Mouse (Mus musculus): ENCODE measurements around the gene Agfg2. TPM values are rescaled to one million over a fixed set of nuclear protein-coding genes. Genes with fewer than 3 reads are reported as not detected.
A peak's percentile ranks its signal among the peaks of the same experiment; 100 is the strongest.

Gene Agfg2
- polyA plus RNA-seq, 1 experiment from 2014 or later = 16.4 TPM

DNA sequence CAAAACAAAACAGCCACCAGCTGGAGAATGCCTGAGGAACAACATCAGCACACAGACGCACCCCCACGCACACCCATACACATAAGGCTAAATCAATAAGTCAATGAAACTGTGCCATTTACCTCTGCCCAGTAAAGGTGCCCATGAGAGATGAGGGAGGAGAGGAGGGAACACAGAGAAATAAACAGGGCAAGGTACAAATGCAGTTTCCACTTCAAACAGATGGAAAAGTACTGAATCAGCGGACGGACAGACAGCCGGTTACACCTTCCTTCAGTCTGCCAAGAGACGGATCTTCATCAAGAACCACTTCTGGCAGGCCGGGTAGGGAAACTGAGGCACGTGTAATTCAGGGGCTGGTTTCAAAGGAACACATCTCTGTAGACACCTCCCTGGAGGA is 9.7 kb downstream of the Agfg2 start:
- H3K27ac ChIP-seq (ENCODE audit: low read depth) = no peak overlapping the region

DNA sequence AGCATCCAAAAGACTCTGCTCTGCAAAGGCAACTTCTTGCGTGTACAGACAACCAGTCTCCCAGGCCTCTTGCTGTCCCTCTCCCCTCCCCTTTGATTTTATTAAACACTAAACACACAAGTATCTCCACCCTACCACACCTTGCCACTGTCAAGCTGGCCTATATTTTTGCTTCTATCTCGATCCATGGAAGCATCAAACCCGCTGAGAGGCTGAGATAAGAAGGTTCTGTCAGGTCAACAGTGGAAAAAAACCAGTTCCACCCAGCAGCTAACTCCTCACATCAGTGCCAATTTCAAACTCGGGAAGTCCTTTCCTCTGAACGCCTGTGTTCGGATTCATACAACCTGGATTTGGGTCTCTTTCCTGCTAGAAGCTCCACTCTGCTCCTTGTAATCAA is 11.5 kb downstream of the Agfg2 start:
- Histone ChIP-seq H3K9me3 (ENCODE audit: control insufficient read depth, low read length) (no peaks in the 10 kb centered on the region), H3K4me1 (replicated peaks; ENCODE audit: control insufficient read depth, insufficient read depth, low read length) (peaks cover 38% of the 10 kb centered on the region), H3K9ac (ENCODE audit: low read length) (no peak overlapping the region), H3K27ac (ENCODE audit: low read depth) (no peak overlapping the region), H3K36me3 (ENCODE audit: control insufficient read depth, insufficient read depth, low read length) (no peaks in the 10 kb centered on the region), H3K4me3 (ENCODE audit: low read depth, low read length) (no peak overlapping the region), H3K27me3 (replicated peaks; ENCODE audit: control insufficient read depth, insufficient read depth, low read length) (no peaks in the 10 kb centered on the region), H3K4me2 (ENCODE audit: low read length) (no peak overlapping the region)
- 72% methylated on average over 6 of the region's 6 CpGs for WGBS
- DNase-seq (ENCODE audit: low spot score) (no peak), ATAC-seq (replicated peaks; ENCODE audit: low FRiP score, low TSS enrichment, low read depth) (no peak)

More for the DNA sequence above, 9.7 kb downstream of the Agfg2 start:
- DNase-seq (ENCODE audit: low spot score) = no peak
- 95% methylated on average over 8 of the region's 8 CpGs for WGBS
- ATAC-seq (replicated peaks; ENCODE audit: low FRiP score, low TSS enrichment, low read depth) = no peak
- Histone ChIP-seq H3K4me2 (ENCODE audit: low read length) (no peak overlapping the region), H3K9ac (ENCODE audit: low read length) (no peak overlapping the region), H3K4me3 (ENCODE audit: low read depth, low read length) (no peak overlapping the region), H3K27me3 (replicated peaks; ENCODE audit: control insufficient read depth, insufficient read depth, low read length) (no peaks in the 10 kb centered on the region), H3K9me3 (ENCODE audit: control insufficient read depth, low read length) (no peaks in the 10 kb centered on the region), H3K36me3 (ENCODE audit: control insufficient read depth, insufficient read depth, low read length) (no peaks in the 10 kb centered on the region), H3K4me1 (replicated peaks; ENCODE audit: control insufficient read depth, insufficient read depth, low read length) (peaks cover 31% of the 10 kb centered on the region)

DNA sequence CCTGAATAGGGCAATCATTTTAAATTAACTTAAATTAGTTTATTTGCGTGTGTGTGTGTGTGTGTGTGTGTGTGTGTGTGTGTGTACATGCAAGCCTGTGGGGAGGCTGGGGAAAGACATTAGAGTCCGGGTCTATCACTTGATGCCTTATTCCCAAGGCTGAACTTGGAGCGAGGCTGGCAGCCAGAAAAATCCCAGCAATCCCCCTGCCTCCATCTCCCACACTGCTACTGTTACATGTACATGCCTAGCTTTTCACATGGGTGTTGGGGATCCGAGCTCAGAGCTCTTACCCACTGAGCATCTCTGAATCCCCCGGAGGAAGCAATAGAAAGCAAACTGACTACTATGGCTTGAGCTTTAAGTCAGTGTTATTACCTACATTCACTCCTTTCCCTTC is 12.2 kb downstream of the Agfg2 start:
- no peak overlapping the region for H3K9ac ChIP-seq (ENCODE audit: low read length)

GRCm38 (mm10) chr5:137671443-137672240 is 12.9 kb downstream of the Agfg2 start:
- DNase-seq (ENCODE audit: low spot score) = peak; percentile 79

More for the DNA sequence above, 12.2 kb downstream of the Agfg2 start:
- Histone ChIP-seq H3K4me3 (ENCODE audit: low read depth, low read length) (no peak overlapping the region), H3K36me3 (ENCODE audit: control insufficient read depth, insufficient read depth, low read length) (no peaks in the 10 kb centered on the region; the same call in 1 of the 2 replicates), H3K27me3 (replicated peaks; ENCODE audit: control insufficient read depth, insufficient read depth, low read length) (no peaks in the 10 kb centered on the region), H3K27ac (ENCODE audit: low read depth) (peak overlapping the region; percentile 79), H3K4me1 (replicated peaks; ENCODE audit: control insufficient read depth, insufficient read depth, low read length) (peaks cover 38% of the 10 kb centered on the region), H3K4me2 (ENCODE audit: low read length) (peak overlapping the region; percentile 29; the same call in 1 of the 2 replicates), H3K9me3 (ENCODE audit: control insufficient read depth, low read length) (no peaks in the 10 kb centered on the region)
- 66% methylated on average over 5 of the region's 5 CpGs for WGBS
- ATAC-seq (replicated peaks; ENCODE audit: low FRiP score, low TSS enrichment, low read depth) = no peak
- DNase-seq (ENCODE audit: low spot score) = no peak

DNA sequence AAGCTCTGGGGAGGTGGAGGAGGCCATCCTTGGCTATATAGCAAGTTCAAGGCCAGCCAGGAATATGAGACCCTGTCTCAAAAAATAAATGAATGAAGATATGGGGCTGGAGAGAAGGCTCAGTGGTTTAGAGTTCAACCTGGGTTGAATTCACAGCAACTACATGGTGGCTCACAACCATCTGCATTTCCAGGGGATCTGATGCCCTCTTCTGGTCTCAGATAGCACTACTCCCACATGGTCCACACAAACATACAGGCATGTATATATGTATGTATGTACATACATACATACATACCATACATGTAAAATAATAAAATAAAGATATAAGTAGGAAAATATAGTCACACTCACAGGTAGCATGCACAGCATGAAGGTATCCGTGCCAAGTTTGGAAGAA is 14.3 kb downstream of the Agfg2 start:
- H3K4me1 ChIP-seq (replicated peaks; ENCODE audit: control insufficient read depth, insufficient read depth, low read length) = peaks cover 38% of the 10 kb centered on the region
- H3K9me3 ChIP-seq (ENCODE audit: control insufficient read depth, low read length) = no peaks in the 10 kb centered on the region
- DNase-seq (ENCODE audit: low spot score) (no peak), ATAC-seq (replicated peaks; ENCODE audit: low FRiP score, low TSS enrichment, low read depth) (no peak)
- H3K36me3 ChIP-seq (ENCODE audit: control insufficient read depth, insufficient read depth, low read length) = peaks cover 20% of the 10 kb centered on the region
- no peak overlapping the region for H3K4me3 ChIP-seq (ENCODE audit: low read depth, low read length)
- no peak overlapping the region for H3K9ac ChIP-seq (ENCODE audit: low read length)
- 89% methylated on average over 1 of the region's 1 CpGs for WGBS
- H3K27ac ChIP-seq (ENCODE audit: low read depth) = peak overlapping the region; percentile 79; the same call in 1 of the 2 replicates
- no peaks in the 10 kb centered on the region for H3K27me3 ChIP-seq (replicated peaks; ENCODE audit: control insufficient read depth, insufficient read depth, low read length)
- no peak overlapping the region for H3K4me2 ChIP-seq (ENCODE audit: low read length)

More at GRCm38 (mm10) chr5:137671443-137672240, 12.9 kb downstream of the Agfg2 start:
- 4% methylated on average over 9 of the region's 9 CpGs for whole genome bisulfite sequencing
- Histone ChIP-seq H3K4me1 (replicated peaks; ENCODE audit: control insufficient read depth, insufficient read depth, low read length) (peaks cover 38% of the 10 kb centered on the region), H3K9me3 (ENCODE audit: control insufficient read depth, low read length) (no peaks in the 10 kb centered on the region), H3K27me3 (replicated peaks; ENCODE audit: control insufficient read depth, insufficient read depth, low read length) (no peaks in the 10 kb centered on the region), H3K27ac (ENCODE audit: low read depth) (peak overlapping the region; percentile 79), H3K9ac (ENCODE audit: low read length) (no peak overlapping the region), H3K4me2 (ENCODE audit: low read length) (peak overlapping the region; percentile 29), H3K4me3 (ENCODE audit: low read depth, low read length) (no peak overlapping the region), H3K36me3 (ENCODE audit: control insufficient read depth, insufficient read depth, low read length) (peaks cover 7% of the 10 kb centered on the region)
- peak; percentile 84 for ATAC-seq (replicated peaks; ENCODE audit: low FRiP score, low TSS enrichment, low read depth)

- Histone ChIP-seq H3K27ac (ENCODE audit: low read depth) (peak overlapping the region; percentile 64), H3K36me3 (ENCODE audit: control insufficient read depth, insufficient read depth, low read length) (peaks cover 30% of the 10 kb centered on the region), H3K4me3 (ENCODE audit: low read depth, low read length) (no peak overlapping the region), H3K9ac (ENCODE audit: low read length) (no peak overlapping the region), H3K4me2 (ENCODE audit: low read length) (peak overlapping the region; percentile 6; the same call in 1 of the 2 replicates), H3K9me3 (ENCODE audit: control insufficient read depth, low read length) (no peaks in the 10 kb centered on the region), H3K4me1 (replicated peaks; ENCODE audit: control insufficient read depth, insufficient read depth, low read length) (peaks cover 38% of the 10 kb centered on the region), H3K27me3 (replicated peaks; ENCODE audit: control insufficient read depth, insufficient read depth, low read length) (no peaks in the 10 kb centered on the region)
- no peak for DNase-seq (ENCODE audit: low spot score)
- 45% methylated on average over 10 of the region's 10 CpGs for WGBS
- no peak for ATAC-seq (replicated peaks; ENCODE audit: low FRiP score, low TSS enrichment, low read depth)
These were observed 15.6 kb downstream of the Agfg2 start for GRCm38 (mm10) chr5:137668971-137669370.

DNA sequence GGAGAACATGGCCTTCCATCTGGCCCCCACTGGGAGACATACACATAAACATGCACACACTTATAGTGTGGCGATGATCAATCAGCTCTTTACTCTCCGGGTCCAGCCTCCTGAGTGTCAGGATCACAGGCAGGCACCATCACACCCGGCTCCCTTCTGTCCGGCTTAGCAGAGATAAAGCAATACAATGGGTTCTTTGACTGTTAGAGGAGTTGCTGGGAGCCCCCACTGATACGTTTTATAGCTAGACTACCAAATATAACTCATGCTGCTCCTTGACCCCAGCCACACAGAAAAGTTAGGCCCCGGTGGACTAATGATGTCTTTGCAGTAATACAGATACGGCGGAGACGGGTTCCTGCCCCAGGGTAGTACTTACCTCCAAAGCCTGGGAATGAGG is 21.5 kb downstream of the Agfg2 start:
- Histone ChIP-seq H3K4me2 (ENCODE audit: low read length) (no peak overlapping the region), H3K4me1 (replicated peaks; ENCODE audit: control insufficient read depth, insufficient read depth, low read length) (no peaks in the 10 kb centered on the region), H3K4me3 (ENCODE audit: low read depth, low read length) (no peak overlapping the region), H3K9ac (ENCODE audit: low read length) (no peak overlapping the region), H3K9me3 (ENCODE audit: control insufficient read depth, low read length) (no peaks in the 10 kb centered on the region), H3K36me3 (ENCODE audit: control insufficient read depth, insufficient read depth, low read length) (peaks cover 76% of the 10 kb centered on the region), H3K27ac (ENCODE audit: low read depth) (peak overlapping the region; percentile 3; the same call in 1 of the 2 replicates), H3K27me3 (replicated peaks; ENCODE audit: control insufficient read depth, insufficient read depth, low read length) (no peaks in the 10 kb centered on the region)
- WGBS = 67% methylated on average over 9 of the region's 9 CpGs
- ATAC-seq (replicated peaks; ENCODE audit: low FRiP score, low TSS enrichment, low read depth) (no peak), DNase-seq (ENCODE audit: low spot score) (no peak)

- no peak overlapping the region for H3K4me3 ChIP-seq (ENCODE audit: low read depth, low read length)
- H3K9me3 ChIP-seq (ENCODE audit: control insufficient read depth, low read length) = no peaks in the 10 kb centered on the region
- H3K27me3 ChIP-seq (replicated peaks; ENCODE audit: control insufficient read depth, insufficient read depth, low read length) = no peaks in the 10 kb centered on the region
- DNase-seq (ENCODE audit: low spot score) = no peak
- H3K9ac ChIP-seq (ENCODE audit: low read length) = no peak overlapping the region
- H3K27ac ChIP-seq (ENCODE audit: low read depth) = no peak overlapping the region
- no peaks in the 10 kb centered on the region for H3K4me1 ChIP-seq (replicated peaks; ENCODE audit: control insufficient read depth, insufficient read depth, low read length)
- WGBS = 86% methylated on average over 6 of the region's 6 CpGs
- peaks cover 60% of the 10 kb centered on the region for H3K36me3 ChIP-seq (ENCODE audit: control insufficient read depth, insufficient read depth, low read length)
- H3K4me2 ChIP-seq (ENCODE audit: low read length) = no peak overlapping the region
- ATAC-seq (replicated peaks; ENCODE audit: low FRiP score, low TSS enrichment, low read depth) = no peak
These were observed 24.4 kb downstream of the Agfg2 start for GRCm38 (mm10) chr5:137660064-137660688.

Measured in intestine, embryonic 14.5 days (tissue).